Mouse (Mus musculus) 416B (cell line): ENCODE measurements around the gene Nol4l.

Experiments used
- DNase-seq: peaks from one replicate; pipeline ENCODE4 v3.0.0; 2011; ENCODE audit warnings: low read depth

The Nol4l gene

GRCm38 (mm10) chr2:153542936-153543668 is 13.3 kb upstream of the Nol4l start:
- peak; percentile 94 for DNase-seq

GRCm38 (mm10) chr2:153538898-153539297 is 9.1 kb upstream of the Nol4l start:
- no peak for DNase-seq

GRCm38 (mm10) chr2:153533981-153534380 is 4.2 kb upstream of the Nol4l start:
- DNase-seq, result no peak

GRCm38 (mm10) chr2:153530948-153531347 is 1.2 kb upstream of the Nol4l start:
- peak; percentile 80 for DNase-seq

GRCm38 (mm10) chr2:153529365-153529781 is 398 bp downstream of the Nol4l start:
- peak; percentile 46 for DNase-seq

- peak; percentile 55 for DNase-seq
Measured at GRCm38 (mm10) chr2:153528571-153529364, 1.0 kb downstream of the Nol4l start.

GRCm38 (mm10) chr2:153527580-153528531 is 1.9 kb downstream of the Nol4l start:
- peak; percentile 59 for DNase-seq

GRCm38 (mm10) chr2:153526850-153527530 is 2.8 kb downstream of the Nol4l start:
- no peak for DNase-seq

- peak; percentile 92 for DNase-seq
Measured at GRCm38 (mm10) chr2:153525906-153526311, 3.9 kb downstream of the Nol4l start.

- no peak for DNase-seq
Measured at GRCm38 (mm10) chr2:153524727-153525126, 5.0 kb downstream of the Nol4l start.

- no peak for DNase-seq
Measured at GRCm38 (mm10) chr2:153523656-153524055, 6.1 kb downstream of the Nol4l start.

GRCm38 (mm10) chr2:153523143-153523542 is 6.6 kb downstream of the Nol4l start:
- DNase-seq, result no peak

- DNase-seq, result no peak
Measured at GRCm38 (mm10) chr2:153522270-153522669, 7.5 kb downstream of the Nol4l start.

- peak; percentile 69 for DNase-seq
Measured at GRCm38 (mm10) chr2:153520057-153520456, 9.7 kb downstream of the Nol4l start.

GRCm38 (mm10) chr2:153516961-153517360 is 12.8 kb downstream of the Nol4l start:
- DNase-seq, result peak; percentile 60

- DNase-seq, result no peak
Measured at GRCm38 (mm10) chr2:153515582-153515981, 14.2 kb downstream of the Nol4l start.

GRCm38 (mm10) chr2:153514497-153515380 is 15.0 kb downstream of the Nol4l start:
- peak; percentile 93 for DNase-seq

- DNase-seq, result no peak
Measured at GRCm38 (mm10) chr2:153513983-153514382, 15.8 kb downstream of the Nol4l start.

- DNase-seq, result peak; percentile 72
Measured at GRCm38 (mm10) chr2:153512416-153513323, 17.1 kb downstream of the Nol4l start.
